Mouse (Mus musculus): ENCODE measurements around the gene Ogfrl1.

- TF ChIP-seq CTCF (IDR thresholded peaks at IDR 0.05; ENCODE audit: control insufficient read depth, insufficient read depth, insufficient replicate concordance, low read depth, low read length) = no peak
- TF ChIP-seq POLR2A (IDR thresholded peaks at IDR 0.05; ENCODE audit: control insufficient read depth, low read depth, low read length) = no peak
Measured at GRCm38 (mm10) chr1:23324226-23324625, 73.3 kb downstream of the Ogfrl1 start.
